In genomic region chr9:71485475-71486094, GRCm38 (mm10) we compare ENCODE assay signal across 8 mouse cellular contexts. TPM values are rescaled to one million over a fixed set of nuclear protein-coding genes. Genes with fewer than 3 reads are reported as not detected.
DNase-seq lines count a peak whose midpoint lies in the region; ATAC-seq lines count a peak whose summit lies in the region.

Polr2m (minus strand) TSS chr9:71485935.

- no peaks in the 10 kb centered on the region for H3K4me1 ChIP-seq in brown adipose tissue, adult 24 weeks (ENCODE audit: control insufficient read depth, insufficient read depth, insufficient read length, low read length)
- peaks cover 34% of the 10 kb centered on the region for H3K4me1 ChIP-seq in heart, embryonic 13.5 days
- peaks cover 45% of the 10 kb centered on the region for H3K4me1 ChIP-seq in liver, embryonic 12.5 days
- peaks cover 8% of the 10 kb centered on the region; the same call in 1 of the 2 replicates for H3K4me1 ChIP-seq in stomach, embryonic 15.5 days

- H3K9ac ChIP-seq in heart, embryonic 13.5 days = peak within 1 kb of the TSS; percentile 100
- H3K9ac ChIP-seq in liver, embryonic 12.5 days = peak within 1 kb of the TSS; percentile 99
- peak within 1 kb of the TSS; percentile 100 for H3K9ac ChIP-seq in stomach, embryonic 15.5 days

- H3K27me3 ChIP-seq in heart, embryonic 13.5 days (replicated peaks) = no peaks in the 10 kb centered on the region
- peaks cover 17% of the 10 kb centered on the region for H3K27me3 ChIP-seq in liver, embryonic 12.5 days (replicated peaks)
- no peaks in the 10 kb centered on the region for H3K27me3 ChIP-seq in stomach, embryonic 15.5 days (replicated peaks)

- DNase-seq in CD4-positive, CD25-positive, alpha-beta regulatory T cell, adult 2 months (ENCODE audit: low read depth, low spot score) = peak; percentile 95
- DNase-seq in fat pad, adult 2 months (ENCODE audit: extremely low read depth, low read depth, low spot score) = peak; percentile 21
- peak; percentile 97 for DNase-seq in kidney, postnatal 10 days
- DNase-seq in natural killer cell, adult 2 months (ENCODE audit: low spot score in 2 of 2) = peak; percentile 89 to 90

- WGBS in heart, embryonic 13.5 days = under 1% methylated on average over 70 of the region's 70 CpGs
- WGBS in liver, embryonic 12.5 days (ENCODE audit: insufficient replicate concordance) = under 1% methylated on average over 70 of the region's 70 CpGs
- WGBS in stomach, embryonic 15.5 days = under 1% methylated on average over 69 of the region's 70 CpGs

- H3K4me2 ChIP-seq in heart, embryonic 13.5 days = peak within 1 kb of the TSS; percentile 73
- peak within 1 kb of the TSS; percentile 81 for H3K4me2 ChIP-seq in liver, embryonic 12.5 days
- H3K4me2 ChIP-seq in stomach, embryonic 15.5 days = peak within 1 kb of the TSS; percentile 58

- no peaks in the 10 kb centered on the region for H3K9me3 ChIP-seq in heart, embryonic 13.5 days
- no peaks in the 10 kb centered on the region for H3K9me3 ChIP-seq in liver, embryonic 12.5 days (replicated peaks)
- no peaks in the 10 kb centered on the region for H3K9me3 ChIP-seq in stomach, embryonic 15.5 days

- H3K4me3 ChIP-seq in brown adipose tissue, adult 24 weeks (ENCODE audit: insufficient read depth, low read depth, low read length) = peak within 1 kb of the TSS; percentile 94
- peak within 1 kb of the TSS; percentile 100 for H3K4me3 ChIP-seq in heart, embryonic 13.5 days
- peak within 1 kb of the TSS; percentile 99 for H3K4me3 ChIP-seq in liver, embryonic 12.5 days
- peak within 1 kb of the TSS; percentile 97 for H3K4me3 ChIP-seq in stomach, embryonic 15.5 days (replicated peaks)

- peak within 1 kb of the TSS; percentile 98 for H3K27ac ChIP-seq in brown adipose tissue, adult 24 weeks (replicated peaks; ENCODE audit: low read depth, low read length)
- peak within 1 kb of the TSS; percentile 99 for H3K27ac ChIP-seq in heart, embryonic 13.5 days (replicated peaks)
- peak within 1 kb of the TSS; percentile 89 for H3K27ac ChIP-seq in liver, embryonic 12.5 days
- peak within 1 kb of the TSS; percentile 93 for H3K27ac ChIP-seq in stomach, embryonic 15.5 days

- ATAC-seq in heart, embryonic 13.5 days (ENCODE audit: extremely low read depth, insufficient number of reproducible peaks, low FRiP score, low TSS enrichment) = peak; percentile 87
- ATAC-seq in liver, embryonic 12.5 days = peak; percentile 92
- ATAC-seq in stomach, embryonic 15.5 days (ENCODE audit: insufficient read depth, low FRiP score, low read depth) = peak; percentile 95

- peaks cover 34% of the 10 kb centered on the region for H3K36me3 ChIP-seq in heart, embryonic 13.5 days
- H3K36me3 ChIP-seq in liver, embryonic 12.5 days = peaks cover 34% of the 10 kb centered on the region
- H3K36me3 ChIP-seq in stomach, embryonic 15.5 days = peaks cover 25% of the 10 kb centered on the region

RNA-seq across cellular contexts. Expression of gene Polr2m, which starts in this region (rescaled TPM):
- 125 and 152 TPM in 2 replicates for polyA plus RNA-seq in brown adipose tissue, adult 24 weeks (2012; ENCODE audit: insufficient read depth, insufficient read length, missing spikeins)
- polyA plus RNA-seq in heart, embryonic 13.5 days (2015; fragmentation: Nextera tagmentation; extraction: Ambion mirVana) = 356 and 358 TPM in 2 replicates
- 209 and 213 TPM in 2 replicates for polyA plus RNA-seq in liver, embryonic 12.5 days (2016; fragmentation: Nextera tagmentation; extraction: Ambion mirVana)
- polyA plus RNA-seq in stomach, embryonic 15.5 days (2015; fragmentation: Nextera tagmentation; extraction: Ambion mirVana) = 337 and 342 TPM in 2 replicates

Comparison
In these comparisons a context has a peak if more than half of its experiments do, and no peak if none do; other contexts are left out.
1. Peak in every context shown above with its lines: DNase-seq, ATAC-seq, H3K4me3 ChIP-seq and H3K27ac ChIP-seq.
2. DNase-seq: peak in every context shown above with its lines; median percentile 97 in kidney, postnatal 10 days; 95 in CD4-positive, CD25-positive, alpha-beta regulatory T cell, adult 2 months; 90 in natural killer cell, adult 2 months; 21 in fat pad, adult 2 months.